Mouse (Mus musculus) spleen, postnatal 14 days (tissue): ENCODE data around the gene Stard13.

ENCODE experiments used
- DNase-seq, 2 experiments: peaks; one replicate each; pipeline ENCODE4 v3.0.0; 2021 to 2022; ENCODE audit warnings: low spot score in 2 of 2

The Stard13 gene

GRCm38 (mm10) chr5:151142671-151143601 is 90.7 kb downstream of the Stard13 start:
- DNase-seq = no peak

- DNase-seq = no peak
These were observed 91.4 kb downstream of the Stard13 start for GRCm38 (mm10) chr5:151142241-151142640.

GRCm38 (mm10) chr5:151137901-151138300 is 95.7 kb downstream of the Stard13 start:
- no peak for DNase-seq

- no peak for DNase-seq
These were observed 96.3 kb downstream of the Stard13 start for GRCm38 (mm10) chr5:151137311-151137710.

- no peak for DNase-seq
These were observed 97.7 kb downstream of the Stard13 start for GRCm38 (mm10) chr5:151135965-151136364.

GRCm38 (mm10) chr5:151135078-151135826 is 98.4 kb downstream of the Stard13 start:
- no peak for DNase-seq

GRCm38 (mm10) chr5:151134202-151134601 is 99.4 kb downstream of the Stard13 start:
- DNase-seq = no peak

- DNase-seq = no peak
These were observed 99.9 kb downstream of the Stard13 start for GRCm38 (mm10) chr5:151133744-151134143.

- no peak for DNase-seq
These were observed 103.9 kb downstream of the Stard13 start for GRCm38 (mm10) chr5:151129762-151130161.

- DNase-seq = no peak
These were observed 106.3 kb downstream of the Stard13 start for GRCm38 (mm10) chr5:151127298-151127717.

GRCm38 (mm10) chr5:151126608-151127005 is 107.0 kb downstream of the Stard13 start:
- no peak for DNase-seq

- no peak for DNase-seq
These were observed 107.5 kb downstream of the Stard13 start for GRCm38 (mm10) chr5:151125985-151126607.

GRCm38 (mm10) chr5:151117846-151118245 is 115.8 kb downstream of the Stard13 start:
- no peak for DNase-seq

GRCm38 (mm10) chr5:151116192-151116887 is 117.3 kb downstream of the Stard13 start:
- DNase-seq = no peak

- DNase-seq = no peak
These were observed 120.9 kb downstream of the Stard13 start for GRCm38 (mm10) chr5:151112743-151113142.

GRCm38 (mm10) chr5:151111080-151111871 is 122.4 kb downstream of the Stard13 start:
- no peak for DNase-seq

GRCm38 (mm10) chr5:151110461-151110908 is 123.2 kb downstream of the Stard13 start:
- no peak for DNase-seq

- DNase-seq = no peak
These were observed 123.8 kb downstream of the Stard13 start for GRCm38 (mm10) chr5:151109822-151110221.

- no peak for DNase-seq
These were observed 124.7 kb downstream of the Stard13 start for GRCm38 (mm10) chr5:151108955-151109354.

GRCm38 (mm10) chr5:151108291-151108897 is 125.2 kb downstream of the Stard13 start:
- no peak for DNase-seq
